Mouse (Mus musculus) heart, postnatal 36 days (tissue): ENCODE data around the gene Usp29. TPM values are rescaled to one million over a fixed set of nuclear protein-coding genes. Genes with fewer than 3 reads are reported as not detected.
"Not testable (repeated sequence)": the region's sequence is repeated elsewhere in the genome, so short reads cannot be mapped to it uniquely, and the experiment has no call there.

Source experiments
- DNase-seq, 2 experiments: peaks; one replicate each; pipeline ENCODE4 v3.0.0; 2021 to 2022
- intact Hi-C: fragments of 180-260 bp; cut with DNase I; formaldehyde crosslinking; loops from one replicate; pipeline ENCODE4 v1.15.1; 2025
- total RNA-seq, 2 experiments: library from RNA; stranded (reverse); gene quantifications; 2 replicates each; pipeline ENCODE4 v1.2.3; 2021

Gene Usp29
- total RNA-seq, 2 experiments from 2014 or later: 0.08 to 0.17 TPM

- DNase-seq: no peak
- intact Hi-C loops: no loop called here
These were observed 29.3 kb downstream of the Usp29 start for GRCm38 (mm10) chr7:6759698-6760097.

- DNase-seq: no peak
- intact Hi-C loops: no loop called here
These were observed 29.8 kb downstream of the Usp29 start for GRCm38 (mm10) chr7:6760170-6760569.

- intact Hi-C loops: no loop called here
- no peak for DNase-seq
These were observed 34.9 kb downstream of the Usp29 start for GRCm38 (mm10) chr7:6765240-6765639.

- DNase-seq: peak; percentile 6 to 24
- intact Hi-C loops: no loop called here
These were observed 39.9 kb downstream of the Usp29 start for GRCm38 (mm10) chr7:6770286-6770685.

- intact Hi-C loops, DNase-seq: not testable (repeated sequence)
These were observed 43.6 kb downstream of the Usp29 start for GRCm38 (mm10) chr7:6773865-6774413.

- intact Hi-C loops: no loop called here
- DNase-seq: no peak
These were observed 46.1 kb downstream of the Usp29 start for GRCm38 (mm10) chr7:6776314-6777059.

- no peak for DNase-seq
- intact Hi-C loops: no loop called here
These were observed 46.7 kb downstream of the Usp29 start for GRCm38 (mm10) chr7:6777107-6777506.

GRCm38 (mm10) chr7:6777689-6778088 lies 47.3 kb downstream of the Usp29 start:
- intact Hi-C loops: no loop called here
- DNase-seq: no peak

- intact Hi-C loops: no loop called here
- no peak for DNase-seq
These were observed 48.8 kb downstream of the Usp29 start for GRCm38 (mm10) chr7:6779172-6779571.

- no peak for DNase-seq
- intact Hi-C loops: no loop called here
These were observed 51.2 kb downstream of the Usp29 start for GRCm38 (mm10) chr7:6781541-6781940.

GRCm38 (mm10) chr7:6784340-6785073 lies 54.1 kb downstream of the Usp29 start:
- intact Hi-C loops: no loop called here
- no peak for DNase-seq

- intact Hi-C loops: no loop called here
- DNase-seq: no peak
These were observed 56.6 kb downstream of the Usp29 start for GRCm38 (mm10) chr7:6787000-6787399.

- intact Hi-C loops: no loop called here
- no peak for DNase-seq
These were observed 57.7 kb downstream of the Usp29 start for GRCm38 (mm10) chr7:6788101-6788500.

GRCm38 (mm10) chr7:6791286-6792065 lies 61.1 kb downstream of the Usp29 start:
- no peak for DNase-seq
- intact Hi-C loops: no loop called here

- no peak for DNase-seq
- intact Hi-C loops: no loop called here
These were observed 62.9 kb downstream of the Usp29 start for GRCm38 (mm10) chr7:6793240-6793639.

- DNase-seq: no peak
- intact Hi-C loops: no loop called here
These were observed 63.4 kb downstream of the Usp29 start for GRCm38 (mm10) chr7:6793811-6794210.

- no peak for DNase-seq
- intact Hi-C loops: no loop called here
These were observed 67.0 kb downstream of the Usp29 start for GRCm38 (mm10) chr7:6797408-6797807.

GRCm38 (mm10) chr7:6799105-6799805 lies 68.9 kb downstream of the Usp29 start:
- intact Hi-C loops: no loop called here
- DNase-seq: no peak

- DNase-seq: no peak
- intact Hi-C loops: no loop called here
These were observed 70.4 kb downstream of the Usp29 start for GRCm38 (mm10) chr7:6800586-6801441.
